Mouse (Mus musculus) heart, embryonic 13.5 days (tissue): Measurements from ENCODE around the gene Polq. TPM values are rescaled to one million over a fixed set of nuclear protein-coding genes. Genes with fewer than 3 reads are reported as not detected.

ENCODE experiments used
- ATAC-seq: fragments of 200-750 bp; cut with Nextera tagmentation; 2 replicates; pipeline ENCODE4 v1.8.0; 2017; ENCODE audit warnings: moderate TSS enrichment; ENCODE audit not compliant: insufficient number of reproducible peaks, low FRiP score, low TSS enrichment; ENCODE audit errors: extremely low read depth
- H3K27ac ChIP-seq: fragments of 300-500 bp; sonication (generic); replicated peaks from 2 replicates; pipeline ENCODE4 v1.5.1; 2015; ENCODE audit warnings: moderate library complexity, mild to moderate bottlenecking, inconsistent platforms
- H3K27me3 ChIP-seq: fragments of 300-500 bp; sonication (generic); replicated peaks from 2 replicates; pipeline ENCODE4 v1.6.1; 2015; ENCODE audit warnings: mild to moderate bottlenecking, inconsistent platforms
- H3K36me3 ChIP-seq: fragments of 300-500 bp; sonication (generic); 2 replicates; pipeline ENCODE4 v1.6.1; 2015; ENCODE audit warnings: mild to moderate bottlenecking, inconsistent platforms
- H3K4me1 ChIP-seq: fragments of 300-500 bp; sonication (generic); 2 replicates; pipeline ENCODE4 v1.6.1; 2015; ENCODE audit warnings: inconsistent platforms
- H3K4me2 ChIP-seq: fragments of 300-500 bp; sonication (generic); 2 replicates; pipeline ENCODE4 v1.6.1; 2015; ENCODE audit warnings: inconsistent platforms, mild to moderate bottlenecking, moderate library complexity
- H3K4me3 ChIP-seq: fragments of 300-500 bp; sonication (generic); 2 replicates; pipeline ENCODE4 v1.5.1; 2015; ENCODE audit warnings: moderate library complexity, mild to moderate bottlenecking, inconsistent platforms
- H3K9ac ChIP-seq: fragments of 300-500 bp; sonication (generic); 2 replicates; pipeline ENCODE4 v1.6.1; 2015; ENCODE audit warnings: inconsistent platforms, mild to moderate bottlenecking, moderate library complexity
- H3K9me3 ChIP-seq: fragments of 300-500 bp; sonication (generic); 2 replicates; pipeline ENCODE4 v1.6.1; 2016; ENCODE audit warnings: inconsistent platforms
- WGBS: fragments of 180-500 bp; shearing (Covaris S2); methylation state at CpG from one replicate; pipeline ENCODE4 v1.1.7; 2015; ENCODE audit warnings: mixed read lengths; 5-methylcytosine and 5-hydroxymethylcytosine counted together
- polyA plus RNA-seq: library from polyadenylated mRNA; unstranded; fragments of >200 nt; fragmentation: Nextera tagmentation; extraction: Ambion mirVana; gene quantifications from 2 replicates; pipeline ENCODE4 v1.2.1, GENCODE M21; 2015

Polq gene
- 4.4 and 5.5 TPM in 2 replicates for polyA plus RNA-seq

DNA sequence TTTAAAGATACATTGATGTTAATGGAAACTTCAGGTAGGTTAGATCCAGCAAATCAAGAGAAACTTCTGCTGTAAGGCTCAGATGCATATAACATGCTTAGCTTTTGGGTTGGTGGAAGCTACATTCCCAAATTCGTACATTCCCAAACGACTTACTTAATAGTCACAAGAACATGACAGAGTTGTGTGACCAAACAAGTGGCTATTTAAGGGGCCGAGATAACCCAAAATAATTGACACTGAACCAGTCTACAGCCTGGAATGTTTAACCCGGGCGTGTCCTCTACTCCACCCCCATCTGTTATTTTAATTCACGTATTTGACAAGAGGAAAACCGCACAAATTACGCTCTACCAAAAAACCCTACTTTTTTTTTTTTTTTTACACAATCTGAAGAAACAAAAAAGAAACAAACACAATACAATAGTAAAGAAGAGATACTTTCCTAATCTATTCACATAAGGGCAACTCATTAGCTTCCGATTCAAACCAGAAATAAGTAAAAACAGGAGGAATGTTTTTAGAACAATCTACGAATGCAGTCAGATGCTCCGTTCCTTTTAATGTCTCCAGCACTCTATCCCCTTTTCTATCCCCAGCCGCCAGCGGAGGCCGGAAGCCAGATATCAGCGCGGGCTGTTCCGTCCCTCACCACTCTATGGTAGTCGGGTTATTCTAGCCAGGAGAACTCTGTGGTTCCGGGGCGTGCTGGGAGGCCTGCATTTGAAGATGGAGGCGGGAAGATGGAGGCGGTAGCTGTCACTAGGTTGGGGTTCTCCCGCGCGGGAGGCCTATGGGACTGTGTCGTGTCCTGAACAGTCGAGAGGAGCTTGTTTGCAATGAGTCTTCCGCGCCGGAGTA is at the start of gene Polq:
Gene Polq, plus strand, starts transcription at position 726 of the 861 bp plus-strand sequence.
- ATAC-seq: peak; percentile 78; the same call in 1 of the 2 replicates
- Histone ChIP-seq H3K9me3 (no peaks in the 10 kb centered on the region), H3K4me3 (peak within 1 kb of the TSS; percentile 93), H3K27me3 (no peaks in the 10 kb centered on the region), H3K9ac (peak within 1 kb of the TSS; percentile 88), H3K4me1 (peaks cover 20% of the 10 kb centered on the region), H3K36me3 (peaks cover 18% of the 10 kb centered on the region), H3K4me2 (peak within 1 kb of the TSS; percentile 87), H3K27ac (peak within 1 kb of the TSS; percentile 70)
- 2% methylated on average over 30 of the region's 30 CpGs for WGBS

DNA sequence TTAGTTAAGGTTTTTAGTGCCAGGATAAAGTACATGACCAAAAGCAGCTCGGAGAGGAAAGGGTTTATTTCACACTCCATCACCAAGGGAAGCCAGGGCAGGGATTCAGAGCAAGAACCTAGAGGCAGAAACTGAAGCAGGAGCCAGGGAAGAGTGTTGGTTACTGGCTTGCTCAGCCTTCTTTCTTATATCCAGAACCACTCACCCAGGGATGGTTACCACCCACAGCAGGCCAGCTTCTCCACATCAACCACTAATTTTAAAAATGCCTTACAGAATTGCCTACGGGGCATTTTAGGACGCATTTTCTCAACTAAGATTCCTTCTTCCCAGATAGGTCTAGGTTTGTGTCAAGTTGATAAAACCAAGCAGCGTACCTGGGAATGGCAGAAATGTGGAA is 48.2 kb upstream of the Polq start:
- Histone ChIP-seq H3K4me2 (no peak overlapping the region), H3K36me3 (peaks cover 34% of the 10 kb centered on the region), H3K9ac (no peak overlapping the region), H3K27me3 (no peaks in the 10 kb centered on the region), H3K4me3 (no peak overlapping the region), H3K9me3 (no peaks in the 10 kb centered on the region), H3K4me1 (no peaks in the 10 kb centered on the region), H3K27ac (no peak overlapping the region)
- ATAC-seq: no peak
- WGBS: 74% methylated on average over 4 of the region's 4 CpGs

DNA sequence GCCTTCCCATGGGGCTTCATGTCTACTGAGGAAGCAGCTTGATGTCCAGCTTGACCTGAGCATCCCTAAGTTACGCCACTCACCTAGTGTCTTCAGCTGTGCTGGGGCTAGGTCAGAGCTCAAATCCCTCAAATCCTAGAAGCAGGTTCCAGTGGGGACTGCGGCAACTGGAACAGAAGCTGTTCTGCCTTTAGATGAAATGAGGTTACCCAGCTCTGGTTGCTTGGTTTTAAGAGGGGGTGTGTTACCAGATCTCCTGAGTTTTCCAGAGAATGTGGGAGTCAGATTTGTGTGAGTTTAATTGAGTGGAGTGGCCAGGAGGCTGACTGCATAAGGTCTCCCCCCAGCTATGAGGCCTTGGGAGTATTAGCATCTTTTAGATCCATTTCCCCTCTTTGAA is 32.5 kb upstream of the Polq start:
- H3K36me3 ChIP-seq: peaks cover 25% of the 10 kb centered on the region
- no peak overlapping the region for H3K9ac ChIP-seq
- WGBS: 88% methylated on average over 2 of the region's 2 CpGs
- H3K4me1 ChIP-seq: peaks cover 13% of the 10 kb centered on the region; the same call in 1 of the 2 replicates
- H3K4me2 ChIP-seq: no peak overlapping the region
- ATAC-seq: no peak
- H3K27me3 ChIP-seq: no peaks in the 10 kb centered on the region
- no peak overlapping the region for H3K4me3 ChIP-seq
- no peaks in the 10 kb centered on the region for H3K9me3 ChIP-seq
- no peak overlapping the region for H3K27ac ChIP-seq

GRCm38 (mm10) chr16:36983796-36984195 is 27.8 kb upstream of the Polq start:
- ATAC-seq: no peak
- Histone ChIP-seq H3K9ac (no peak overlapping the region), H3K27ac (0 out of 2 replicates have a peak overlapping the region, but pooled peaks have one; percentile 34), H3K4me1 (peaks cover 31% of the 10 kb centered on the region), H3K4me3 (no peak overlapping the region), H3K9me3 (no peaks in the 10 kb centered on the region), H3K27me3 (no peaks in the 10 kb centered on the region), H3K4me2 (no peak overlapping the region), H3K36me3 (peaks cover 24% of the 10 kb centered on the region)
- 78% methylated on average over 1 of the region's 1 CpGs for WGBS

- Histone ChIP-seq H3K4me3 (no peak overlapping the region), H3K9me3 (no peaks in the 10 kb centered on the region), H3K4me1 (peaks cover 39% of the 10 kb centered on the region), H3K36me3 (peaks cover 19% of the 10 kb centered on the region), H3K27ac (no peak overlapping the region), H3K27me3 (no peaks in the 10 kb centered on the region), H3K9ac (no peak overlapping the region), H3K4me2 (no peak overlapping the region)
- ATAC-seq: no peak
- WGBS: 59% methylated on average over 5 of the region's 5 CpGs
Measured at GRCm38 (mm10) chr16:36985636-36986042, 25.9 kb upstream of the Polq start.

GRCm38 (mm10) chr16:36987399-36987798 is 24.2 kb upstream of the Polq start:
- no peak for ATAC-seq
- 0 out of 2 replicates have a peak overlapping the region, but pooled peaks have one; percentile 24 for H3K27ac ChIP-seq
- peaks cover 4% of the 10 kb centered on the region for H3K36me3 ChIP-seq
- WGBS: 71% methylated on average over 2 of the region's 2 CpGs
- H3K4me1 ChIP-seq: peaks cover 49% of the 10 kb centered on the region
- no peak overlapping the region for H3K4me3 ChIP-seq
- H3K4me2 ChIP-seq: peak overlapping the region; percentile 66
- no peaks in the 10 kb centered on the region for H3K27me3 ChIP-seq
- H3K9me3 ChIP-seq: no peaks in the 10 kb centered on the region
- H3K9ac ChIP-seq: 0 out of 2 replicates have a peak overlapping the region, but pooled peaks have one; percentile 47

DNA sequence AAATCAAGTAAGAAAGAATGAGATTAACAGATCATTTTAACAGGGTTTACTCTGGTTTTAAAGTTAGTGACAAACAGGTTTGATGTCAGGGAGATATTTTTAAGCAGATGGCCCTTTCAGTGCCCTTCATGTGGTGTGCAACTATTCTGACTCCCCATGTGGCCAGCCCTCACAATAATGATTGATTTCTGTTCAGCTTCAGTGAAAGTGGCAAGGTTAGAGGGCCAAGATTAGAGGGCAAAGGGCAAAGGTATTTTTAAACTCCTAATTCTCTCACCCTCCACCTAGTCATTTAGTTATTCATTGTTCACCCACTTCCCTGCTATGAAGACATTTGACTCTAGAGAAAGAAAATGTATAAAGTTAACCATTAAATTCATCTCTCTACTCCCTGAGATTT is 23.5 kb upstream of the Polq start:
- no peaks in the 10 kb centered on the region for H3K9me3 ChIP-seq
- ATAC-seq: no peak
- no peaks in the 10 kb centered on the region for H3K27me3 ChIP-seq
- H3K4me2 ChIP-seq: peak overlapping the region; percentile 66
- peaks cover 45% of the 10 kb centered on the region for H3K4me1 ChIP-seq
- H3K4me3 ChIP-seq: peak overlapping the region; percentile 60
- no peaks in the 10 kb centered on the region for H3K36me3 ChIP-seq
- H3K27ac ChIP-seq: no peak overlapping the region; the same call in 1 of the 2 replicates
- H3K9ac ChIP-seq: peak overlapping the region; percentile 82; the same call in 1 of the 2 replicates

DNA sequence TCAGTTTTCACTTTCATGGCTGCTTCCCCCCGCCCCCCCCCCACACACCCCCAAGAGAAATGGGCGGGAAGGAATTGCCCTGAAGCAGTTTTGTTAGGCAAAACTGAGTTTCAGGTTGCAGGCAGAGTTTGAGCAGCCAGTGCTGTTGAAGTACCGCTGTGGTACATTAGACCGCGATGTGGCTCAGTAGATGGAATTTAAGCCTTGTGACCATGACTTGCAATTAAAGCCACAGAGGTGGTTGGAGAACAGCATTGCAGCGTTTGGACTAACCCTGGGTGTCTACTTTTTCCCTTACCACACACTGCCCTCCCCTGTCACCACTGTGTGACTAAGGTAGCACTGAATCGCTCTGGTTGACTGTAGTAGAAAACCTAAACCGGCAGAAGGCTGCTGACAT is 22.1 kb upstream of the Polq start:
- ATAC-seq: no peak
- Histone ChIP-seq H3K27me3 (no peaks in the 10 kb centered on the region), H3K27ac (peak overlapping the region; percentile 95), H3K9ac (peak overlapping the region; percentile 82), H3K4me2 (peak overlapping the region; percentile 66), H3K4me3 (peak overlapping the region; percentile 60), H3K9me3 (no peaks in the 10 kb centered on the region), H3K36me3 (no peaks in the 10 kb centered on the region), H3K4me1 (peaks cover 35% of the 10 kb centered on the region)
- WGBS: 41% methylated on average over 8 of the region's 8 CpGs

DNA sequence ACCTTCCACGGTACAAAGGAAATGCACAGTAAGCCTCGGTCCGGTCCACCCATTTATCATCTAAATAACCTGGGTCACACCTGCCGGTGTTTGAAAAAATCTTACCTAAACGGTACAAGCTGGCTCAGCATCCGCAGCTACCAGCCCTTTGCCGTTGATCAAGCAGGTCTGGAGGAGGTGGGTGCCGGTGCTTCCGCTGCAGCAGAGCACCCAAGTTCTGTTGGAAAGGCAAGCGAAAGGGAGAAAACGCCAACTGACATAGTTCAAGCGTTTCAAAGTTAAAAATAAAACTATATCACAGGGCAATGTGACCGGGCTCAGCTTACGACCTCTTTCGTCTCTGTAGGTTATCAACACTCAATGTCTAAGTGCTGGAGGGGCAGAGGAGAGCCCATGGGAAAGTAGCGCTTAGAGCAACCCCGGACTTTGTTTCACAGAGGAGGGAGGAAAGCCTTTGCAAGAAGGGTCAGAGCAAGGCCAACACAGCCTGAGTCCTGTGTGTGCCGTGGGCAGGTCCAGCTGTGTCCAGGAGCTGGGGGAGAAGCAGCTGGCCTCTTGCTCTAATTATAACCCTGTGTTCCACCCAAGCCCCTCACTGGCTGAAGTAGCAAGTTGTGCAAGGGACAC is 21.5 kb upstream of the Polq start, which contains the start of gene Fbxo40:
Gene Fbxo40, minus strand, starts transcription at position 469 of the 627 bp plus-strand sequence.
- no peaks in the 10 kb centered on the region for H3K9me3 ChIP-seq
- H3K4me3 ChIP-seq: peak within 1 kb of the TSS; percentile 60
- no peaks in the 10 kb centered on the region for H3K36me3 ChIP-seq
- peak; percentile 35; the same call in 1 of the 2 replicates for ATAC-seq
- no peaks in the 10 kb centered on the region for H3K27me3 ChIP-seq
- peak within 1 kb of the TSS; percentile 66 for H3K4me2 ChIP-seq
- WGBS: 34% methylated on average over 18 of the region's 18 CpGs
- peak within 1 kb of the TSS; percentile 82 for H3K9ac ChIP-seq
- peaks cover 35% of the 10 kb centered on the region for H3K4me1 ChIP-seq
- H3K27ac ChIP-seq: peak within 1 kb of the TSS; percentile 95

- H3K9ac ChIP-seq: no peak overlapping the region
- 69% methylated on average over 6 of the region's 6 CpGs for WGBS
- H3K4me3 ChIP-seq: no peak overlapping the region
- no peak for ATAC-seq
- H3K4me1 ChIP-seq: no peaks in the 10 kb centered on the region
- H3K36me3 ChIP-seq: no peaks in the 10 kb centered on the region
- no peaks in the 10 kb centered on the region for H3K9me3 ChIP-seq
- H3K27ac ChIP-seq: no peak overlapping the region
- no peaks in the 10 kb centered on the region for H3K27me3 ChIP-seq
- no peak overlapping the region for H3K4me2 ChIP-seq
Measured at GRCm38 (mm10) chr16:36997650-36998049, 13.9 kb upstream of the Polq start.

- no peak overlapping the region for H3K27ac ChIP-seq
- H3K4me1 ChIP-seq: no peaks in the 10 kb centered on the region
- 57% methylated on average over 9 of the region's 9 CpGs for WGBS
- H3K9ac ChIP-seq: no peak overlapping the region
- H3K4me3 ChIP-seq: no peak overlapping the region
- no peak overlapping the region for H3K4me2 ChIP-seq
- no peaks in the 10 kb centered on the region for H3K27me3 ChIP-seq
- no peaks in the 10 kb centered on the region for H3K9me3 ChIP-seq
- H3K36me3 ChIP-seq: no peaks in the 10 kb centered on the region
- no peak for ATAC-seq
Measured at GRCm38 (mm10) chr16:36999366-36999972, 12.1 kb upstream of the Polq start.
